Mouse (Mus musculus) left cerebral cortex, postnatal 4 days (tissue): Measurements from ENCODE around the gene Sash1. TPM values are rescaled to one million over a fixed set of nuclear protein-coding genes. Genes with fewer than 3 reads are reported as not detected.

Experiments used
- DNase-seq: peaks from one replicate; pipeline ENCODE4 v3.0.0-alpha.2; 2022
- intact Hi-C: fragments of 180-260 bp; cut with DNase I; formaldehyde crosslinking; loops from one replicate; pipeline ENCODE4 v1.15.1; 2025
- total RNA-seq, 2 experiments: library from RNA; stranded (reverse); gene quantifications; 2 replicates each; pipeline ENCODE4 v1.2.3; 2021

Gene Sash1
- total RNA-seq, 2 experiments from 2014 or later, result 43.6 to 49.2 TPM

DNA sequence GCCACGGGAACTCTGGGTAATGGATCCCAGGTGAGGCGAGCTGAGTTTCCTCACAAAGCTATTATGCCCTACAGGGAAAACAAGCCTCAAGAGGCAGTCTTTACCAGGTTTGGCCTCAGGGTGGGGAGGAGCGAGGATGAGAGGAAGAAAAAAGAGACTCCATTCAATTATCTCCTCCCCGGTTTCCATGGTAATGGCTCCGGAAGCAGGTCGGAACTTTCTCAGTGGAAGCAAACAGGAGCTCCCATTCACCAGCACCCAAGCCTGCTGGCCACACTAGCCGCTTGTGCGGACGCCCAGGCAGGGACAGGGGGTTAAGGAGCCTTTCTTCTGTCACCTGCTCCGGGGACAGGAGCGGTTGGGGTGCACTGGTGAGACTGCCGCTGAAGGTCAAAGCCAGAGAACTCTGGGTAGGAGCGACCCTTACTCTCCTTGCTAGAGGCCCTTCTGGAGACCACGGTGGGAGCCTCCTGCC, 84.7 kb downstream of the Sash1 start:
- DNase-seq, result peak; percentile 24
- intact Hi-C loops, result no loop called here

DNA sequence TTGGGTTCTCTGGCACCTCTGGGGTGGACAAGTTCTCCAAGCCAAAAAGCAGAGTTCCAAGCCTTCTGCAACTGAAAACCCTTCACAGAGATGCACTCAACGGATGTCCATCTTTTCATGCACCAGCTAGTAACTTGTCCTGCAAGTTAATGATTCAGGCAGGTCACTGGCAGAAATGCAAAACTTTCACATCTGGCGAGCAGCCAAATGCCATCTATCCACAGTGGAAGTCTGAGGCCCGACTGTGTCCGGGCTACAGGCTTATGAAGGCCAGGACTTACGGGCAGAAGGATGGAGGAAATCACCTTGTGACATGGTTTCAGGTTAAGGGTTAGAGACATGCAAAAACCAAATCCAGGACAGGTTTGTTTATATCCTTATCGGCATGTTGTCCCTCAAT, 88.0 kb downstream of the Sash1 start:
- DNase-seq, result peak; percentile 36
- intact Hi-C loops, result loop anchor here (10.0 kb wide), 1 partner anchor 877 kb away; the partner anchor contains the start of gene Samd5

DNA sequence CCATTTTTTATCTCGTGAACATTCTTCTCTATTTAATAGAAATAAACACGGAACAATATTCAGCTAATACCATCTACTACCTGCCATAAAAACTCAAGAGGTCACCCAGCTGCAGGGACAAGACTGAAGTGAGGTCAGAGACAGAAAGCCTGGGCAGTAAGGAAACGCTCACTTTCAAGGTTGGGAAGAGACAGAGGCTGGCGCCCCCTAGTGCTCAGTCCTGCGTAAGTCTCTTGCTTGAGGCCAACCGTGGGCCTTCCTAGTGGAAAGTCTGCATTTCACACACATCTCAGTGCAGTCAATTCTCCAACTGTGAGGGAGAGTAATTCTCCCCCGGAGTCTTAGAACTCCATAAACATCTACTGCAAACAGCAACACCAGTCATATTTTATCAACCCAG, 90.5 kb downstream of the Sash1 start:
- peak; percentile 79 for DNase-seq
- intact Hi-C loops, result loop anchor here (10.0 kb wide), 1 partner anchor 879 kb away; the partner anchor contains the start of gene Samd5

DNA sequence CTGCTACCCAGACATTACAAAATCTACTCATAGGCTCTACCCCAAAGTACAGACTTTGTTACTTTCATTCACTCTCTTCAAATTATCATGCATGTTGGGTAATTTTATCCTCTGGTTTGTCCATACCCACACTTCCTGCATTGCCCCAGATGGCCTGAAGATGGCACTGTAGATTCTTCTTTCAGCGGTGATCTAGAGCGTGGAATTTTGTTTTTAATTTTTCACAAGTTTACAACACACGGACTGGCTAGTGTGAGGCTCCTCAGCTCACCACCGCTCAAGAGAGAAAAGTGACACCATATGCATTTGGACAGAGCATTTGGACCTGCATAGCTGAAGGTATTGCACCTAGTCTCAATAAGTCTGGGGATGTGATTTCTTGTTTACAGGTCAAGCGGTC, 93.5 kb downstream of the Sash1 start:
- intact Hi-C loops, result loop anchor here (10.0 kb wide), 1 partner anchor 882 kb away; the partner anchor contains the start of gene Samd5
- DNase-seq, result peak; percentile 69

DNA sequence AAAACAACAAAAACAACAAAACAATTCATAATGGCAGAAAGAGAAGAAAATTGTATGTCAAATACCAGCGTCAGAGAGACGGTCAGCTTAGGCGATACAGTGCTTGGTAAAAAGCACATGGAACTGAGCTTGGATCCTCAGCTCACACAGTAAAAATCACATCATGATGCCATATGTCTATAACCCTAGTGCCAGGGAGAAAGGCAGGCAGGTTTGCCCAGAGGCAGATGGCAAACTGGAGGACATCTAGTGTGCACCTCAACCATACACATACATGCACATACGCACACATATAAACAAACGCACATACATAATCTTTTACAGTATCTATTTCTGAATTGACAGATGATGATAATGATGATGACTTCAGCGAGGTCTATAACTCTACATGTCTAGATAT, 96.8 kb downstream of the Sash1 start:
- intact Hi-C loops, result no loop called here
- no peak for DNase-seq

DNA sequence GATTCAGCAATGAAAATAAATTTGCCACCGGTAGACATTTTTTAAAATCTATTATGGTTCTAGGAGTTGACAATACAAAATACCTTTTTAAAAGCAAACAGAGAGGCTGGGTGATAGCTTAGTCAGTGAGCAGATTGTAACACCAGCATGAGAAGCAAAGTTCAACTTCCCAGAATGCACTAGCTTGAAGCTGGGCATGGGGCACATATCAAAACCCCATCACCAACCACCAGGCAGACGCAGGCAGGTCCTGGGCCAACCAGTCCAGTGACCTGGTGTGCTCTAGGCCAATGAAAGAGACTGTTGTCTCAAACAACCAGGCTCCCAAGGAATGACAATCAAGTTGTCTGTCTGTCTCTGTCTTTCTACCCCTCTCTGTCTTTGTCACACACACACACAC, 98.6 kb downstream of the Sash1 start:
- intact Hi-C loops, result no loop called here
- no peak for DNase-seq

DNA sequence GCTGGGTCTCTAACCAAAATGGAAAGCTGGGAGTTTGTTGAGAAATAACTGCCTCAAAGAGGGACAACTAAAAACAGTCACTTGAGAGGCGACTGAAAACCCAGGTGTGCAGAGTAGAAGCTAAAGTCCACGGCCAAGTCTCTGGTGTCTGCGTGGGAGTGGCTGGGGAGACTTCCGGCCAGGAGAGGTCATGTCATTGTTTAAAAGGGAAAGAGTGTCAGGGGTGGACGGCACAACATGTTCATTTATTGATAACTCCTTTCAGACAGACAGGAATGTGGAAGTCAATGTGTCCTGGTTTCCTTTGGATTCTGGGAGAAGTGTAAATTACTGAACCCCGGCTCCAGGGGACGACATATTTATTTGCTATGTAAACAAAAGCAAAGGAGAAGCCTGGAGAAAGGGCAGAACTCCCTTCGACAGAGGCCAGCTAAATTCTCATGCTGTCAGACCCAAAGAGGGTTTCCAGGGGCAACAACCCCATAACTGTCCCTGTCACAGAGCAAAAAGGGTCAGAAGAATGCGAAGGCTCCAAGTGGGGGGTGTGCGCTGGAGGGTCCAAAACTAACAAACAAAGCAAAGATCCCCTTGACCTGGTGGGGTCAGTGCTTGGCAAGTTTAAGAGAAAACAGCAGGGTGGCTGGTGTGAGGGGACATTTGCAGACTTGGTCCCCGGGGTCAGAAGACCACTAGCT, 100.3 kb downstream of the Sash1 start:
- no peak for DNase-seq
- intact Hi-C loops, result no loop called here

DNA sequence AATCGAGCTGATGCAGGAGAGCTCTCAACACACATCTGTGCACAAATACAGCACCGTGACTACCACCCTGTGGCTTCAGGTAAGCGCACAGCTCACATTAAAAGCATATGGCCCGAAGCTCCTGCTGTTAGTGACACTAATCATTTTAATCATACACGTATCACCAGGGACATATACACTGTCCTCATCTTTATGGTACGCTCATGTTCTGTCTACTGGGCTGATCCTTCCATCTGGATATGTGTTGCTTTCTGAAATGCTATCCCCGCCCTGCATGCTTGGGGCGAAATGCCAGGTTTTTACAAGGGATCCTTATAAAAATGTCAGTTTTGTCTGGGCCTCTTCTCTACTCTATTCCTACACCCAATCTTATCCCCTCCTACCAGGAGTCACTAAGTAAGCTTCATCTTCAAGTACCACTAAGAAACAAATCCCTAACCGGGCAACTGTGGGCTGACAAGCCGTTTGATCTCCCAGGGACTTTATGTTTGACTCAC, 103.9 kb downstream of the Sash1 start:
- DNase-seq, result no peak
- intact Hi-C loops, result no loop called here

DNA sequence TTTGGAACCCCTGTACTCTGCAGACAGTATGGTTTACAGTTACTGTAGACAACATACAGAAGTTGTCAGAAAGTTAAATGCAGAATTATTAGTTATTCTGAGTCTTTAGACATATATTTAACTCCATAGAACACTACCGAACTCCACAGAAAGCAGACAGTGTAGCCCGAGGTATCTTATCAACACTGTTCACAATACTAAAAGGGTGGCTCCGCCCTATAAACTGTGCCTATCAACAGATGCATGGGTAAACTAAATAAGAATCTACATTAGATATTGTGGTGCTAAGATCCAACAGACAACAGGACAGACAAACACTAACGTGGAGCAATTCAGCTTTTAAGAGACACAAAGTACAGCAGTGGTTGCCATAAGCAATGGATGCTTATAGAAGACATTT, 106.0 kb downstream of the Sash1 start:
- DNase-seq, result no peak
- intact Hi-C loops, result no loop called here

DNA sequence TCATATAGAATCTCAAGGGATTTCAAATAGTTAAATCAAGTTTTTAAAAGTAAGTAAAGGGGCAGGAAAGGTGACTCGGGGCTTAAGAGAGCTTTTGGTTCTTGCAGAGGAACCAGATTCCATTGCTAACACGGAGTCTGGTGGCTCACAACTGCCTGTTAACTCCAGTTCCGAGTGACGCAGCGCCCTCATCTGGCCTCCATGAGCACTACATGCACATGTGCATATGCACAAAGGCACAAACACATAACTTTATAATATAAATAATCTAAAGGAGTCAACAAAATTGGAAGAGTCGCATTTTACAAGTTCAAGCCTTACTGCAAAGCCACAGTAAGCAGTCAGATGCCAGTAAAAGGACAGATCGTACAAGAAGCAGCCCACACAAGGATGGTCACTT, 107.0 kb downstream of the Sash1 start:
- no peak for DNase-seq
- intact Hi-C loops, result no loop called here

DNA sequence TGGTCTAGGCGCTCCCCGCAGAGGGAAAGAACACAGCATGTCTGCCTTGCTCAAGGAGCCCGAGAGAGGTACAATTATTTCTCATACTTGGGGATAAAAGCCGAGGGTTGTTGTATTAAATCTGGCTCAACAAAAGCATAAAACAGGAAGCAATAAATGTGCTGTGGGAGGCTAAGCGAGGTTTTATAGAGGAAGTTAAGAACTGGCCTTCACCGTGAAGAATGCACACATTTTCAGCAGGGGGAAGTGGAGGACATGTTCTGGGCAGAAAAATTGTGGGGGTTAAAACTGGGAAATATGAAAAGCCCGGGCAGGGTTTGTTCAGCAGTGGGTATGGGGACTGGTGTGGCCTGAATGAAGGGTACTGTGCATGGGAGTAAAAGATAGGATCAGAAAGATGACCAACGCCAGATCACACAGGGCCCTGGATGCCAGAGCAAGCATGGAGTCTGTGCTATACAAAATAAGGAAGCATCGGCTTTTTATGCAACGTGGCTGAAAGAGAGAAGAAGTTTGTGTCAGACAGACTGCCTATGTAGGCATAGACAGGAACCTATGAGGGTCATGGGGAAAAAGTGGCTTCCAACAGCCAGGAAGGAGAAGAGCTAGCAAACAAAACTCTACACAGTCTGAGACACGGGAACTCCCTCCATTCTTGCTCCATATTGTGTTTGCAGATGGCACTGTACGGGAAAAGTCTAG, 108.2 kb downstream of the Sash1 start:
- no peak for DNase-seq
- intact Hi-C loops, result no loop called here

DNA sequence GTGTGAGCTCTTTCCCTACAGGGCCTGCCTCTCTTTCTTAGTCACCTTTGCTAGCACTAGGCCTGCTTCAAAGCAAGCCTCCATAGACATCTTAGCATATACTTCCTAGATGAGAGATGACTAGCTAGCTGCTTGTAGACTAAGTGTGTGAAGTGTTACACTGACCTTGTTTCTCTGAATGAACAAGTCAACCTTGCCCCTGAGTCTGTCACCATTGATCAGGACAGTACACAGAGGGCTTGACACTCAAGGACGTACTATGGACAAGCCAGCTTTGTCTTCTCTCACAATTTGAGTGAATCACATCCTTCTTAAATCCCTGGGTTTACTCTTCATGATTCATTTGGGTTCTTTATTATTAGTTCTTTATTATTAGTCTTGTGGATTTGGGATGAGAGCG, 109.1 kb downstream of the Sash1 start:
- DNase-seq, result no peak
- intact Hi-C loops, result no loop called here

DNA sequence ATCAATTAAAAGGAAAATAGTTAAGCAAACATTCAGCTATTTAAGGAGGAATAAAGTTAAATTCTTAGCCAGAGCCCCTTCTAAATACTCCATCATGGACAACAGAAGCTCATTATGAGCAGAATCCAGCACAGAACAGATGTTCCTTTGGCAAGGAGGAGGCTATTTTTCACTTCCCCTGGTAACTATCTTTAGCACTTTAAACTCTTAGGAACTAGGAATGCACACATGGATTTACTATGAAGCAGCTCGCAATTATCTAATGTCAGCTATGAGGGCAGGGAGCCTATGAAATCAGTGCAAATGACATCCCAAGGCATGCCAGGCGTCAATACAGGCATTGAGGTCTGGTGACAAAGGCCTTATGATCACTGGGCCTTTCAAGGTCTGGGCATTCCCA, 110.1 kb downstream of the Sash1 start:
- DNase-seq, result no peak
- intact Hi-C loops, result no loop called here

DNA sequence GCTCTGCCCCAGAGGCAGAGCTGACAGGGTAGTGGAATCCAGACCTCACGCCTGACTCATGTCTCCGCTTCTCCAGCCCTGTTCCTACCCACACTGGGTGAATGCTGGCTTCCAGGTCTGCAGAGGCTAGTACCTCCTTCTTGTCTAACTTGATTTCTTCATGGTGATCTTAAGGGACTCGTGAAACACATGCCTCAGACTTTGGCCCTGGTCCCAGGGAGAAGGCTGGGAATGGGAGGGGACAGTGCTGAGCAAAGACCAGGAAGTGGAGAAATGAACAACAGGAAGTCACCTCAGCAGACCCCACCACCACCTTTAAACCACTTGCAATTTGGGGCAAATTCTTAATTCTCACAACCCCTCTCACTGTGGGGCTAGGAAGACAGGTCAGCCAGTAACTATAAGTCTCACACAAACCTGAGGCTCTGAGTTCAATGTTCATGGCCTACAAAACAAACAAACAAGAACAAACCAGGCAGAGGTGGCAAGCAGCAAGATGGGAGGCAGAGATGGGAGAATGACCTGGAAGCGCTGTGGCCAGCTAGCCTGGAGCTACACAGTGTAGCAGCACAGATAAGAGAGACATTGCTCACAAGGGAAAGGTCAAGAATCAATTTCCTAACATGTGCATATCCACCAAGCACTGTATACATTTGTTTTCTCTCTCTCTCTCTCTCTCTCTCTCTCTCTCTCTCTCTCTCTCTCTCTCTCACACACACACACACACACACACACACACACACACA, 113.2 kb downstream of the Sash1 start:
- intact Hi-C loops, result no loop called here
- DNase-seq, result no peak

DNA sequence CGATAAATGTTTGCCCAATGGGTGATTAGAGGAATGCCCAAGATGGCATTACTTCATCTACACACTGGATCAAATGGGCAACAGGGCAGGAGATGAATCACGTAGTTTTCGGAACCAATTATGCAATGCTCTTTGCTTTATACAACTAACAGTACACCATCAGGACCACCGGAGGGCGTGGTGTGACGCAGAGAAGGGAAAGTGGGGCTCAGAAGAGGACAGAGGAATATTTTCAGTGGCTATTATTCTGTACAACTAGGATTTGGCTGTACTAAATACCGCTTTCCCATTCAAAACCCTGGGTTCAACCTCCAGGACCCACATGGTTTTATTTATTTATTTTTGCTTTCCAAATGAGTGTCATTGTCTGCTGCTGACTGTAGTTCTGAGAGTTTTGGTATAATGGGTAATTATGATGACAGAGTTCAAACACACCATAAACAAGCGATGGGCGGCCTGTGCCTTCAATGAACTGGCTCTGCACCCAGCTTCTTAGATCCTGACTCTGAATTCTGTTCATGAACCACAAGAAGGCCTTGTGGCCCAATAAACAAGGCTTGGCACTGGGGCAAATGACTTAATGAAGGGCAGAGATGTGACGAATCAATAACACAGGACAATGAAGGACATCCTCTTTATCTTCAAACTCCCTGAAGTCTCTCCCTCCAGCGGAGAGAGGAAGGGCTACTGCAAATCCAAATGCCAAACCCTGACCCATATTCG, 114.8 kb downstream of the Sash1 start:
- DNase-seq, result no peak

DNA sequence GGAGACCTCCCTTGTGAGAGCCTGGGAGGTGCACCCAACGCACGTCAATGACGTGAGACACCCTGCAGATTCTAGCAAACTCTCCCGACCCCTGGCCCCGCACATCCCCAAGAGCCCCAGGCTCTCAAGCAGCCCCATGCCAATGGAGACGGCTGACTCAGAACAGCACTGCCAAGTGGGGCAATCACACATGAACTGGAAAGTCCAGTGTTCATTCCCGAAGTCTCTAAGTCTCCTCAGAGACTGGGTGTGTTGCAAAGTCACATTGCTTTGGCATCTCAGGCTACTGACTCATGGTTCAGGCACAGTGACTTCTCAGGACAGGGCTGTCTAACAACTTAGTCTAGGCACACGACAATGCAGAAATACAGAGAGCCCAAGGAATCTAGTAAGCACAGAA, 117.2 kb downstream of the Sash1 start:
- no peak for DNase-seq
- intact Hi-C loops, result no loop called here

More for the DNA sequence above, 114.8 kb downstream of the Sash1 start:
- intact Hi-C loops, result no loop called here

DNA sequence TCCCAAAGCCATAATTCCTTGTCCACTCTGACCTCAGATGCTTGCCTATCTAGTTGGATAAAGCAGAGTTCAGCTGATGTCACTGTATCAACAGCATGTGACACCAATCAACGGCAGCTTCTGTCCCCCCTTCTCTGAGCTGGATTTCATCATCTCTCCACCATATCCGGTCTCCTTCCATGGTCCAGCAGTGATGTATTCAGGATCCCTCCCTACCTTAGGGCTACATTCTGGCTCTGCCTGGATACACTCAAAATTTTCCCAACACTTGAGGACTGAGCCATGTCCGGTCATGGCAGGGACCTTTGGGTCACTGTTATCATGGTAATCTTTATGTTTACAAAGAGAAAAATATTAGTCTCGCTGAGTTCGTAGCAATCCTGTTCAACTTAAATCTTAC, 118.5 kb downstream of the Sash1 start:
- no peak for DNase-seq
- intact Hi-C loops, result no loop called here

DNA sequence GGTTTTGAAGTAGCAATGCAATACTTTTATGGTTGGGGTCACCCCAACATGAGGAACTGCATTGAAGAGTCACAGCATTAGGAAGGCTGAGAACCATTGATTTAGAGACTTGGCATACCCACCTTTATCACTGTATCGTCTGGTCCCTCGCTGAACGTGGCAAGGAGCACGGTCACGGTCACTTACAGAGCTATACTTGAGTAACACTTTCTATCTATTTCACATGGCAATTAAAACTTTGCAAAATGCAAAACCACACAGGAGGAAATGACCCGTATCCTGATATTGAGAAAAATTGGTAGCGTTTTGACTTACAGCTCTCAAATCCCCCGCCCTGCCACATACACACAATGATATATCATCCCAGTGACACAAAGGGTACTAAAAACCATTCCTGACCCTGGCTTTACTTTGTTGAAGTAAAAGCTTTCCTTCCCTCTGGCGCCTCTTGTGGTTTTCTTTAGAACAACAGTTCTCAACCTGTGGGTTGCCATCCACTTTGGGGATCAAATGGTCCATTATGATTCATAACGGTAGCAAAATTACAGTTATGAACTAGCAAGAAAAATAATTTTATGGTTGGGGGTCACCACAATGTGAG, 119.8 kb downstream of the Sash1 start:
- intact Hi-C loops, result no loop called here
- no peak for DNase-seq

DNA sequence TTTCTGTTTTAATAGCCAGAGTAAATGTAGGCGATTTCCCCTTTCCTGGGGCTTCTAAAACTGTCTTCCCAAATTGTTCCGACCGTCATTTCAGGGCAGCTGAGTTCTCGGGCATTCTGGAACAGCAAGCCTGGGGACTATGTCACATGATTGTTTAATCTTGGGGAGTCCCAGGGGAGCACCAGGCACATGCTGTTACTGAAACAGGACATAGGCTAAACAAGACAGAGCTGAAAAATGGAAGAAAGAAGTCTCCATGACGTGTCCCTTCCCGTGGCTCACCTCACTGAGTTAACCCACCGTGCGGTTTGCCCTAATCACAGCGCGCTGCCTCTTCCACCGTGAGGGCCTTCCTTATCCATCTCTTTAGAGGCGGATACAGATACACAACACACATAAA, 123.1 kb downstream of the Sash1 start:
- DNase-seq, result no peak
- intact Hi-C loops, result no loop called here

DNA sequence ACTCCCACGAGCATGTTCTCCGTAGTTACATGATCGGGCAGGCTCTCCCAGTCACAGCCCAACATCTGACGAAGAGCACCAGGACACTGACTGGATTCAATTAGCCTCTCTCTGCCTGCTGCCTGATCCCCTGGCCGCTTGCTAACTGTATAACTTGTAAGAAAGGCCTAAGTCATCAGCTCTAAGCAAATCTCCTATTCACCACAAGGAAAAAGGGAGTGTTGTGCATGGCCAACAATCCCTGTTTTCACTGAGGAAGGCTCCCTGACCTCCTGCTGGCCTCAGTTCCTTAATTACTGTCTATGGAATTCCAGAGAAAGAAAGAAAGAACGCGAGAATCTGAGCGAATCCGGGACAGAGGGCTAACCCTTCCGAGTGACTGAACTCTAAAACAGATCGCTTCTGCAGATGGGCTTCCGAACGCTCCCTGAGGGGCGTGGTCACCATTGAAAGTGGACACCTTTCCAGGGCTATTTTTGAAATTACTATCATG, 123.6 kb downstream of the Sash1 start:
- intact Hi-C loops, result no loop called here
- no peak for DNase-seq
